Mouse (Mus musculus): ENCODE results near the gene Wdr38. TPM values are rescaled to one million over a fixed set of nuclear protein-coding genes. Genes with fewer than 3 reads are reported as not detected.

Gene Wdr38
- polyA plus RNA-seq, 1 experiment = 0.13 TPM

- TF ChIP-seq CTCF (IDR thresholded peaks at IDR 0.05; ENCODE audit: extremely low read depth, insufficient read length, insufficient replicate concordance, low read depth, low read length) (no peak), POLR2A (IDR thresholded peaks at IDR 0.05; ENCODE audit: low read depth, low read length) (no peak)
- no peak overlapping the region for H3K27ac ChIP-seq (ENCODE audit: insufficient read depth, low read depth, low read length)
- 15% methylated on average over 4 of the region's 4 CpGs for WGBS
Measured at GRCm38 (mm10) chr2:38992004-38992403, 5.3 kb upstream of the Wdr38 start.

GRCm38 (mm10) chr2:38992452-38992851 lies 4.8 kb upstream of the Wdr38 start:
- Histone ChIP-seq H3K4me1 (ENCODE audit: control insufficient read depth, insufficient read depth, insufficient read length, low read length) (peaks cover 22% of the 10 kb centered on the region), H3K27me3 (ENCODE audit: control insufficient read depth, insufficient read depth, low read length) (no peaks in the 10 kb centered on the region), H3K36me3 (ENCODE audit: control insufficient read depth, insufficient read depth, low read length) (no peaks in the 10 kb centered on the region), H3K4me3 (ENCODE audit: low read depth, low read length) (no peak overlapping the region), H3K27ac (ENCODE audit: insufficient read depth, low read depth, low read length) (no peak overlapping the region)
- TF ChIP-seq CTCF (IDR thresholded peaks at IDR 0.05; ENCODE audit: extremely low read depth, insufficient read length, insufficient replicate concordance, low read depth, low read length) (no peak), POLR2A (IDR thresholded peaks at IDR 0.05; ENCODE audit: low read depth, low read length) (no peak)
- WGBS = 23% methylated on average over 4 of the region's 4 CpGs

More at GRCm38 (mm10) chr2:38992004-38992403, 5.3 kb upstream of the Wdr38 start:
- Histone ChIP-seq H3K4me1 (ENCODE audit: control insufficient read depth, insufficient read depth, insufficient read length, low read length) (peaks cover 22% of the 10 kb centered on the region), H3K4me3 (ENCODE audit: low read depth, low read length) (no peak overlapping the region), H3K36me3 (ENCODE audit: control insufficient read depth, insufficient read depth, low read length) (no peaks in the 10 kb centered on the region), H3K27me3 (ENCODE audit: control insufficient read depth, insufficient read depth, low read length) (no peaks in the 10 kb centered on the region)

- peaks cover 22% of the 10 kb centered on the region for H3K4me1 ChIP-seq (ENCODE audit: control insufficient read depth, insufficient read depth, insufficient read length, low read length)
- peaks cover 27% of the 10 kb centered on the region for H3K36me3 ChIP-seq (ENCODE audit: control insufficient read depth, insufficient read depth, low read length)
- H3K27me3 ChIP-seq (ENCODE audit: control insufficient read depth, insufficient read depth, low read length) = no peaks in the 10 kb centered on the region
- H3K27ac ChIP-seq (ENCODE audit: insufficient read depth, low read depth, low read length) = no peak overlapping the region
- TF ChIP-seq CTCF (IDR thresholded peaks at IDR 0.05; ENCODE audit: extremely low read depth, insufficient read length, insufficient replicate concordance, low read depth, low read length) (no peak), POLR2A (IDR thresholded peaks at IDR 0.05; ENCODE audit: low read depth, low read length) (no peak)
- 26% methylated on average over 4 of the region's 4 CpGs for WGBS
- H3K4me3 ChIP-seq (ENCODE audit: low read depth, low read length) = no peak overlapping the region
Measured at GRCm38 (mm10) chr2:38999381-38999780, 2.1 kb downstream of the Wdr38 start.

DNA sequence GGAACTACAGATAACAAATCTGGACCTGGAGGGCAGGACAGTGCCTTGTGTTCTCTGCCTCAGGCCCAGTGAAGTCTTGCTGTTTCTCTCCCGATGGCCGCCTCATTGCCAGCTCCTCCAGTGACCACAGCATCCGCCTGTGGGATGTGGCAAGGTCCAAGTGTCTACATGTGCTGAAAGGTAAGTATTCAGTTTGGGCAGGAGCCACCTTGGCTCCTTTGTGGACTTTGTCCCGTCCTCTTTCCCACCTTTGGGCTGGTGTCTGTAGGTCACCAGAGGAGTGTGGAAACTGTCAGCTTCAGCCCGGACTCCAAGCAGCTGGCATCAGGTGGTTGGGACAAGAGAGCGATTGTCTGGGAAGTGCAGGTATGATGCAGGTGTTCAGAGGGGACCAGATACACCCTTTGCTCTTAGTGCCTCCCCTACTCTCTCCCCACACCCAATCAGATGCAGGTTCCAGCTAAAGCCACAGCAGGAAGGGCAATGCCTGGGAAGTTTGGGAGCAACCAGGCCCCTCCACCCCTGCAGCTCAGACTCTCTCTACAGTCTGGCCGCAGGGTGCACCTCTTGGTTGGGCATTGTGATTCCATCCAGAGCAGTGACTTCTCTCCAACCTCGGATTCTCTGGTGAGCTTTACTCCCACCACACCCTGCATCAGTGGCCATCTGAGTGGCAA lies 2.8 kb downstream of the Wdr38 start:
- peaks cover 27% of the 10 kb centered on the region for H3K36me3 ChIP-seq (ENCODE audit: control insufficient read depth, insufficient read depth, low read length)
- TF ChIP-seq CTCF (IDR thresholded peaks at IDR 0.05; ENCODE audit: extremely low read depth, insufficient read length, insufficient replicate concordance, low read depth, low read length) = no peak
- no peak for TF ChIP-seq POLR2A (IDR thresholded peaks at IDR 0.05; ENCODE audit: low read depth, low read length)
- H3K27me3 ChIP-seq (ENCODE audit: control insufficient read depth, insufficient read depth, low read length) = no peaks in the 10 kb centered on the region
- no peak overlapping the region for H3K4me3 ChIP-seq (ENCODE audit: low read depth, low read length)
- no peak overlapping the region for H3K27ac ChIP-seq (ENCODE audit: insufficient read depth, low read depth, low read length)
- peaks cover 22% of the 10 kb centered on the region for H3K4me1 ChIP-seq (ENCODE audit: control insufficient read depth, insufficient read depth, insufficient read length, low read length)
- WGBS = 40% methylated on average over 8 of the region's 8 CpGs

- H3K27me3 ChIP-seq (ENCODE audit: control insufficient read depth, insufficient read depth, low read length) = no peaks in the 10 kb centered on the region
- TF ChIP-seq POLR2A (IDR thresholded peaks at IDR 0.05; ENCODE audit: low read depth, low read length) (no peak), CTCF (IDR thresholded peaks at IDR 0.05; ENCODE audit: extremely low read depth, insufficient read length, insufficient replicate concordance, low read depth, low read length) (no peak)
- 72% methylated on average over 4 of the region's 4 CpGs for WGBS
Measured at GRCm38 (mm10) chr2:39000587-39000919, 3.3 kb downstream of the Wdr38 start.

DNA sequence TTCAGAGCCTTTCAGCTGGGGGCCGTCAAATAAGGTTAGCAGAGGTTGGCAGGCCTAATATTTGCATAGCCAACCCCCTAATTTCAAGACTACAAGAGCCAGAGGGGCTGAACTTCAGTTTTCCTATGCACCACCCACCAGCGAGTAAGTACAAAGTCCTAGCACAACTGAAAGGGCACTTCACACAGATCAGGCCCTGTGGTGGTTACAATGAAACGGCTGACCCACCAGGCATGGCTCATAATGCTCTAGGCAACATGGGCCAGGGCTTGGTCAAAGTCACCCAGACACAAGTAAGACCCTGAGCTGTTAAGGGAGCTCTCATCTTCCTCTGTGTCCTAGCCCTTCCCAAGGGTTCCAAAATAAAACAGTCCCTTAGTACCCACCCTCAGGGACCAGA lies 4.6 kb downstream of the Wdr38 start:
- Histone ChIP-seq H3K4me3 (ENCODE audit: low read depth, low read length) (no peak overlapping the region), H3K36me3 (ENCODE audit: control insufficient read depth, insufficient read depth, low read length) (peaks cover 27% of the 10 kb centered on the region), H3K27me3 (ENCODE audit: control insufficient read depth, insufficient read depth, low read length) (no peaks in the 10 kb centered on the region), H3K27ac (ENCODE audit: insufficient read depth, low read depth, low read length) (no peak overlapping the region), H3K4me1 (ENCODE audit: control insufficient read depth, insufficient read depth, insufficient read length, low read length) (peaks cover 22% of the 10 kb centered on the region)
- no peak for TF ChIP-seq CTCF (IDR thresholded peaks at IDR 0.05; ENCODE audit: extremely low read depth, insufficient read length, insufficient replicate concordance, low read depth, low read length)
- TF ChIP-seq POLR2A (IDR thresholded peaks at IDR 0.05; ENCODE audit: low read depth, low read length) = no peak
- 46% methylated on average over 3 of the region's 3 CpGs for WGBS

More at GRCm38 (mm10) chr2:39000587-39000919, 3.3 kb downstream of the Wdr38 start:
- H3K27ac ChIP-seq (ENCODE audit: insufficient read depth, low read depth, low read length) = no peak overlapping the region
- H3K4me3 ChIP-seq (ENCODE audit: low read depth, low read length) = no peak overlapping the region
- H3K4me1 ChIP-seq (ENCODE audit: control insufficient read depth, insufficient read depth, insufficient read length, low read length) = peaks cover 22% of the 10 kb centered on the region
- peaks cover 27% of the 10 kb centered on the region for H3K36me3 ChIP-seq (ENCODE audit: control insufficient read depth, insufficient read depth, low read length)

GRCm38 (mm10) chr2:39003106-39003505 lies 5.8 kb downstream of the Wdr38 start:
- Histone ChIP-seq H3K27ac (ENCODE audit: insufficient read depth, low read depth, low read length) (no peak overlapping the region), H3K36me3 (ENCODE audit: control insufficient read depth, insufficient read depth, low read length) (peaks cover 27% of the 10 kb centered on the region), H3K4me1 (ENCODE audit: control insufficient read depth, insufficient read depth, insufficient read length, low read length) (peaks cover 17% of the 10 kb centered on the region), H3K27me3 (ENCODE audit: control insufficient read depth, insufficient read depth, low read length) (no peaks in the 10 kb centered on the region), H3K4me3 (ENCODE audit: low read depth, low read length) (peak overlapping the region; percentile 25; the same call in 1 of the 2 replicates)
- TF ChIP-seq CTCF (IDR thresholded peaks at IDR 0.05; ENCODE audit: extremely low read depth, insufficient read length, insufficient replicate concordance, low read depth, low read length) = no peak
- no peak for TF ChIP-seq POLR2A (IDR thresholded peaks at IDR 0.05; ENCODE audit: low read depth, low read length)
- WGBS = 22% methylated on average over 8 of the region's 8 CpGs
